Mouse (Mus musculus) olfactory bulb, adult 2 months (tissue): ENCODE measurements around the gene Dnajc5.

Experiments
- CTCF ChIP-seq: fragments of 200-500 bp; IDR thresholded peaks from 2 replicates; pipeline ENCODE4 v1.5.1; 2012; ENCODE audit warnings: low read depth, mild to moderate bottlenecking, low read length, moderate library complexity; ENCODE audit not compliant: insufficient read depth
- POLR2A ChIP-seq: fragments of 200-500 bp; IDR thresholded peaks from 2 replicates; pipeline ENCODE4 v1.6.1; 2012; ENCODE audit warnings: mild to moderate bottlenecking, low read depth, low read length, moderate library complexity; ENCODE audit not compliant: insufficient read depth

GRCm38 (mm10) chr2:181487338-181488277 is 32.7 kb upstream of the Dnajc5 start:
- TF ChIP-seq POLR2A (no peak), CTCF (no peak)
